Mouse (Mus musculus) ES-E14 (cell line): ENCODE measurements around the gene Abi1. TPM values are rescaled to one million over a fixed set of nuclear protein-coding genes. Genes with fewer than 3 reads are reported as not detected.
"Not testable (repeated sequence)": the region's sequence is repeated elsewhere in the genome, so short reads cannot be mapped to it uniquely, and the experiment has no call there.

Experiments used
- DNase-seq: peaks from one replicate; pipeline ENCODE4 v3.0.0-alpha.2; 2013; ENCODE audit warnings: low read depth, low spot score
- H3K27ac ChIP-seq: 2 replicates; pipeline ENCODE4 v1.5.1; 2012; ENCODE audit warnings: low read depth, mild to moderate bottlenecking, low read length, moderate library complexity, mixed read lengths; ENCODE audit not compliant: poor library complexity, insufficient read depth, severe bottlenecking
- H3K36me3 ChIP-seq: 2 replicates; pipeline ENCODE4 v1.6.1; 2012; ENCODE audit warnings: mild to moderate bottlenecking, low read length, moderate library complexity, mixed read lengths; ENCODE audit not compliant: control insufficient read depth, poor library complexity, insufficient read depth, severe bottlenecking
- H3K4me1 ChIP-seq, 2 experiments: fragments of 150-350 bp in 1 of 2; sonication (generic) in 1 of 2; 2 replicates each; pipeline ENCODE4 v1.6.1; 2012; ENCODE audit warnings: low read length in 2 of 2, mild to moderate bottlenecking in 1 of 2, mixed read lengths in 1 of 2; ENCODE audit not compliant: control insufficient read depth in 2 of 2, insufficient read depth in 2 of 2, poor library complexity in 1 of 2
- H3K4me3 ChIP-seq, 2 experiments: fragments of 150-350 bp in 1 of 2; sonication (generic) in 1 of 2; 2 replicates each; pipeline ENCODE4 v1.5.1; 2012; ENCODE audit warnings: low read length in 2 of 2, low read depth in 1 of 2, mild to moderate bottlenecking in 1 of 2, mixed read lengths in 1 of 2; ENCODE audit not compliant: insufficient read depth in 1 of 2, poor library complexity in 1 of 2, severe bottlenecking in 1 of 2
- H3K9ac ChIP-seq: 2 replicates; pipeline ENCODE4 v1.6.1; 2012; ENCODE audit warnings: low read depth, mild to moderate bottlenecking, low read length, mixed read lengths; ENCODE audit not compliant: poor library complexity, insufficient read depth, severe bottlenecking
- H3K9me3 ChIP-seq: fragments of 150-350 bp; sonication (generic); 2 replicates; pipeline ENCODE4 v1.6.1; 2012; ENCODE audit warnings: low read depth, mild to moderate bottlenecking, low read length; ENCODE audit not compliant: control insufficient read depth, insufficient read depth
- CHD2 ChIP-seq: IDR thresholded peaks from 2 replicates; pipeline ENCODE4 v1.6.1; 2014; ENCODE audit warnings: mild to moderate bottlenecking, low read depth, low read length, inconsistent platforms
- HCFC1 ChIP-seq: IDR thresholded peaks from 2 replicates; pipeline ENCODE4 v1.6.1; 2012; ENCODE audit warnings: low read length, inconsistent platforms, borderline replicate concordance; ENCODE audit not compliant: insufficient read depth
- MAFK ChIP-seq: IDR thresholded peaks from 2 replicates; pipeline ENCODE4 v1.6.1; 2014; ENCODE audit warnings: mild to moderate bottlenecking, low read depth, low read length, inconsistent platforms; ENCODE audit not compliant: insufficient read depth
- ZC3H11A ChIP-seq: IDR thresholded peaks from 2 replicates; pipeline ENCODE4 v1.6.1; 2012; ENCODE audit warnings: low read depth, mild to moderate bottlenecking, inconsistent platforms, low read length, borderline replicate concordance
- ZNF384 ChIP-seq: IDR thresholded peaks from 2 replicates; pipeline ENCODE4 v1.6.1; 2012; ENCODE audit warnings: low read depth, low read length, inconsistent platforms
- in situ Hi-C, 2 experiments: fragments of 600-800 bp; cut with MboI; formaldehyde crosslinking; loops; one replicate each; pipeline ENCODE4 v1.15.1; 2025; ENCODE audit warnings: low sequenced_read_pairs in 2 of 2, inconsistent platforms in 1 of 2; ENCODE audit not compliant: unreplicated experiment in 2 of 2
- total RNA-seq: library from RNA; depleted of rRNA; stranded (reverse); fragments of 300-350 nt; gene quantifications from 2 replicates; pipeline ENCODE4 v1.2.3, GENCODE M21; 2012

Abi1 gene
- total RNA-seq, 1 experiment = 42.6 TPM

GRCm38 (mm10) chr2:22928259-22928658, 111.8 kb downstream of the Abi1 start:
- in situ Hi-C loops = no loop called here
- Histone ChIP-seq H3K4me3 (no peak overlapping the region), H3K9me3 (no peaks in the 10 kb centered on the region), H3K9ac (no peak overlapping the region), H3K4me1 (no peaks in the 10 kb centered on the region), H3K36me3 (peaks cover 10% of the 10 kb centered on the region), H3K27ac (no peak overlapping the region)
- TF ChIP-seq CHD2 = no peak
- TF ChIP-seq ZNF384 = no peak
- TF ChIP-seq MAFK = no peak
- TF ChIP-seq HCFC1 = no peak
- no peak for TF ChIP-seq ZC3H11A
- DNase-seq = no peak

GRCm38 (mm10) chr2:22925911-22926310, 114.1 kb downstream of the Abi1 start:
- peaks cover 10% of the 10 kb centered on the region for H3K36me3 ChIP-seq
- peak; percentile 75 for TF ChIP-seq ZNF384
- H3K4me3 ChIP-seq, DNase-seq, H3K9ac ChIP-seq, H3K9me3 ChIP-seq, H3K4me1 ChIP-seq, H3K27ac ChIP-seq, in situ Hi-C loops: not testable (repeated sequence)

- Histone ChIP-seq H3K4me3 (no peak overlapping the region), H3K4me1 (no peaks in the 10 kb centered on the region), H3K9ac (no peak overlapping the region), H3K9me3 (no peaks in the 10 kb centered on the region), H3K36me3 (peaks cover 10% of the 10 kb centered on the region), H3K27ac (no peak overlapping the region)
- no peak for DNase-seq
- in situ Hi-C loops = no loop called here
- TF ChIP-seq CHD2 = no peak
- no peak for TF ChIP-seq MAFK
- no peak for TF ChIP-seq HCFC1
- no peak for TF ChIP-seq ZC3H11A
- no peak for TF ChIP-seq ZNF384
Observed at GRCm38 (mm10) chr2:22918651-22919050, 121.4 kb downstream of the Abi1 start.

- peaks cover 12% of the 10 kb centered on the region for H3K36me3 ChIP-seq
- DNase-seq = no peak
- in situ Hi-C loops = no loop called here
- no peaks in the 10 kb centered on the region for H3K9me3 ChIP-seq
- H3K9ac ChIP-seq = no peak overlapping the region
- no peak overlapping the region for H3K4me3 ChIP-seq
- H3K27ac ChIP-seq = no peak overlapping the region
- no peak for TF ChIP-seq CHD2
- H3K4me1 ChIP-seq = no peaks in the 10 kb centered on the region
Observed at GRCm38 (mm10) chr2:22914421-22914820, 125.6 kb downstream of the Abi1 start.

- no peak overlapping the region for H3K4me3 ChIP-seq
- in situ Hi-C loops = no loop called here
- H3K27ac ChIP-seq = no peak overlapping the region
- H3K9ac ChIP-seq = no peak overlapping the region
- no peaks in the 10 kb centered on the region for H3K9me3 ChIP-seq
- no peak for DNase-seq
- H3K4me1 ChIP-seq = peaks cover 3 to 5% of the 10 kb centered on the region in 2 experiments; a peak in 1 of 4 replicates
- H3K36me3 ChIP-seq = peaks cover 9% of the 10 kb centered on the region
- no peak for TF ChIP-seq ZC3H11A
- no peak for TF ChIP-seq CHD2
- TF ChIP-seq HCFC1 = no peak
- no peak for TF ChIP-seq ZNF384
- no peak for TF ChIP-seq MAFK
Observed at GRCm38 (mm10) chr2:22903947-22904346, 136.1 kb downstream of the Abi1 start.
